Mouse (Mus musculus) embryonic fibroblast, embryonic 13.5 days (primary cell): ENCODE results near the gene Cnbp.

Experiments
- CTCF ChIP-seq: IDR thresholded peaks from 2 replicates; pipeline ENCODE4 v1.5.1; 2011; ENCODE audit warnings: mild to moderate bottlenecking, control low read depth, low read length, moderate library complexity, borderline replicate concordance; ENCODE audit not compliant: insufficient read depth
- POLR2A ChIP-seq: IDR thresholded peaks from 2 replicates; pipeline ENCODE4 v1.6.1; 2011; ENCODE audit warnings: low read depth, mild to moderate bottlenecking, control low read depth, low read length, moderate library complexity

- no peak for TF ChIP-seq CTCF
- TF ChIP-seq POLR2A: no peak
Observed at GRCm38 (mm10) chr6:87809651-87810161, 41.2 kb downstream of the Cnbp start.
